Mouse (Mus musculus): ENCODE data around the gene Eomes.

The Eomes gene

GRCm38 (mm10) chr9:118519101-118519500 is 41.1 kb downstream of the Eomes start:
- no peak for DNase-seq (ENCODE audit: low spot score)

- no peak for DNase-seq (ENCODE audit: low spot score)
Observed at GRCm38 (mm10) chr9:118520011-118520410, 42.0 kb downstream of the Eomes start.

- DNase-seq (ENCODE audit: low spot score): no peak
Observed at GRCm38 (mm10) chr9:118520858-118521257, 42.8 kb downstream of the Eomes start.

- DNase-seq (ENCODE audit: low spot score): no peak
Observed at GRCm38 (mm10) chr9:118521659-118522058, 43.6 kb downstream of the Eomes start.

- DNase-seq (ENCODE audit: low spot score): no peak
Observed at GRCm38 (mm10) chr9:118523738-118524137, 45.7 kb downstream of the Eomes start.

GRCm38 (mm10) chr9:118527056-118527455 is 49.0 kb downstream of the Eomes start:
- DNase-seq (ENCODE audit: low spot score): no peak

- no peak for DNase-seq (ENCODE audit: low spot score)
Observed at GRCm38 (mm10) chr9:118529783-118530182, 51.8 kb downstream of the Eomes start.

GRCm38 (mm10) chr9:118530679-118531078 is 52.7 kb downstream of the Eomes start:
- DNase-seq (ENCODE audit: low spot score): no peak

GRCm38 (mm10) chr9:118532516-118533205 is 54.6 kb downstream of the Eomes start:
- DNase-seq (ENCODE audit: low spot score): no peak

Measured in left cerebral cortex, adult 11 months (tissue).